Mouse (Mus musculus) right cerebral cortex, postnatal 4 days (tissue): ENCODE measurements around the gene Kcnk18.
A peak's percentile ranks its signal among the peaks of the same experiment; 100 is the strongest.

Experiments
- DNase-seq: peaks from one replicate; pipeline ENCODE4 v3.0.0-alpha.2; 2022

Kcnk18 gene

GRCm38 (mm10) chr19:59218991-59219390, at the start of gene Kcnk18:
Gene Kcnk18, plus strand, starts transcription at chr19:59219214.
- DNase-seq, result no peak

GRCm38 (mm10) chr19:59169936-59170765, 48.9 kb upstream of the Kcnk18 start, which contains the start of gene Vax1:
Gene Vax1, minus strand, starts transcription at chr19:59170056.
- peak; percentile 21 for DNase-seq

GRCm38 (mm10) chr19:59170766-59171095, 48.3 kb upstream of the Kcnk18 start:
- no peak for DNase-seq

- no peak for DNase-seq
Observed at GRCm38 (mm10) chr19:59171151-59171870, 47.7 kb upstream of the Kcnk18 start.

GRCm38 (mm10) chr19:59171871-59172245, 47.2 kb upstream of the Kcnk18 start:
- no peak for DNase-seq

GRCm38 (mm10) chr19:59172781-59173180, 46.2 kb upstream of the Kcnk18 start:
- DNase-seq, result no peak

- no peak for DNase-seq
Observed at GRCm38 (mm10) chr19:59173341-59174015, 45.5 kb upstream of the Kcnk18 start.

GRCm38 (mm10) chr19:59184000-59184399, 35.0 kb upstream of the Kcnk18 start:
- DNase-seq, result no peak

GRCm38 (mm10) chr19:59188981-59189380, 30.0 kb upstream of the Kcnk18 start:
- no peak for DNase-seq

- DNase-seq, result no peak
Observed at GRCm38 (mm10) chr19:59190431-59191122, 28.4 kb upstream of the Kcnk18 start.

- DNase-seq, result no peak
Observed at GRCm38 (mm10) chr19:59191123-59191505, 27.9 kb upstream of the Kcnk18 start.

GRCm38 (mm10) chr19:59192491-59192890, 26.5 kb upstream of the Kcnk18 start:
- no peak for DNase-seq

- no peak for DNase-seq
Observed at GRCm38 (mm10) chr19:59193456-59193855, 25.6 kb upstream of the Kcnk18 start.

- no peak for DNase-seq
Observed at GRCm38 (mm10) chr19:59193986-59194820, 24.8 kb upstream of the Kcnk18 start.

- DNase-seq, result no peak
Observed at GRCm38 (mm10) chr19:59195181-59195770, 23.7 kb upstream of the Kcnk18 start.

- peak; percentile 75 for DNase-seq
Observed at GRCm38 (mm10) chr19:59196111-59196666, 22.8 kb upstream of the Kcnk18 start.

- DNase-seq, result peak; percentile 56
Observed at GRCm38 (mm10) chr19:59198161-59198560, 20.9 kb upstream of the Kcnk18 start.

GRCm38 (mm10) chr19:59208475-59208874, 10.5 kb upstream of the Kcnk18 start:
- DNase-seq, result peak; percentile 82

- no peak for DNase-seq
Observed at GRCm38 (mm10) chr19:59208986-59209385, 10.0 kb upstream of the Kcnk18 start.

GRCm38 (mm10) chr19:59216891-59217290, 2.1 kb upstream of the Kcnk18 start:
- no peak for DNase-seq

- DNase-seq, result no peak
Observed at GRCm38 (mm10) chr19:59221131-59221530, 2.1 kb downstream of the Kcnk18 start.
